Comparison of ENCODE assay signal across 17 mouse cellular contexts in genomic region chr9:56734398-56734797, GRCm38 (mm10).
DNase-seq lines count a peak whose midpoint lies in the region; ATAC-seq lines count a peak whose summit lies in the region.
"Had no signal": no experiment of that assay in that cellular context is flagged by ENCODE, and none has a peak within 500 bp of the region (broad histone marks: within the 10 kb centered on the region; RNA-seq: fewer than 3 reads in every experiment).

No protein-coding gene starts in this region.

- peak; percentile 56 to 70 for DNase-seq in cerebellum, postnatal 14 days
- DNase-seq in left cerebral cortex, adult 18-20 months (ENCODE audit: low spot score in 2 of 2): peak; percentile 48 to 53
- DNase-seq in left cerebral cortex, adult 9 months (ENCODE audit: low spot score in 2 of 2): no peak
- peak; percentile 35 for DNase-seq in right cerebral cortex, postnatal 4 days
- no peak for DNase-seq in right cerebral cortex, adult 2 months (ENCODE audit: low spot score in 2 of 2)
- DNase-seq: adrenal gland, postnatal 10 days; cerebellum, adult 9-11 months; heart, adult 11 months; heart, postnatal 36 days; kidney, adult 2 months; kidney, postnatal 36 days; thymus, postnatal 36 days had no signal

- ATAC-seq in cerebellum, adult (ENCODE audit: insufficient number of reproducible peaks, low FRiP score, low TSS enrichment): no peak
- ATAC-seq in erythroid progenitor cell, adult 5-6 weeks (replicated peaks; ENCODE audit: low FRiP score, poor library complexity, severe bottlenecking): no peak
- ATAC-seq: forebrain, embryonic 16.5 days; hindbrain, embryonic 16.5 days; midbrain, embryonic 15.5 days had no signal

Comparison
In these comparisons a context has a peak if more than half of its experiments do, and no peak if none do; other contexts are left out.
1. DNase-seq: peak in cerebellum, postnatal 14 days (2 of 2), left cerebral cortex, adult 18-20 months (2 of 2) and right cerebral cortex, postnatal 4 days (single experiment); none in left cerebral cortex, adult 9 months (0 of 2) and right cerebral cortex, adult 2 months (0 of 2).